Mouse (Mus musculus) ES-E14 (cell line): ENCODE measurements at regions not wholly inside any gene's neighbourhood (a gene's known extent, or its start where the extent isn't known, plus 50 kb on each side); places are given as distances from the start of the nearest gene placed in this dataset.

ENCODE experiments used
- CHD2 ChIP-seq: IDR thresholded peaks from 2 replicates; pipeline ENCODE4 v1.6.1; 2014; ENCODE audit warnings: mild to moderate bottlenecking, low read depth, low read length, inconsistent platforms
- HCFC1 ChIP-seq: IDR thresholded peaks from 2 replicates; pipeline ENCODE4 v1.6.1; 2012; ENCODE audit warnings: low read length, inconsistent platforms, borderline replicate concordance; ENCODE audit not compliant: insufficient read depth
- MAFK ChIP-seq: IDR thresholded peaks from 2 replicates; pipeline ENCODE4 v1.6.1; 2014; ENCODE audit warnings: mild to moderate bottlenecking, low read depth, low read length, inconsistent platforms; ENCODE audit not compliant: insufficient read depth
- ZC3H11A ChIP-seq: IDR thresholded peaks from 2 replicates; pipeline ENCODE4 v1.6.1; 2012; ENCODE audit warnings: low read depth, mild to moderate bottlenecking, inconsistent platforms, low read length, borderline replicate concordance
- ZNF384 ChIP-seq: IDR thresholded peaks from 2 replicates; pipeline ENCODE4 v1.6.1; 2012; ENCODE audit warnings: low read depth, low read length, inconsistent platforms

DNA sequence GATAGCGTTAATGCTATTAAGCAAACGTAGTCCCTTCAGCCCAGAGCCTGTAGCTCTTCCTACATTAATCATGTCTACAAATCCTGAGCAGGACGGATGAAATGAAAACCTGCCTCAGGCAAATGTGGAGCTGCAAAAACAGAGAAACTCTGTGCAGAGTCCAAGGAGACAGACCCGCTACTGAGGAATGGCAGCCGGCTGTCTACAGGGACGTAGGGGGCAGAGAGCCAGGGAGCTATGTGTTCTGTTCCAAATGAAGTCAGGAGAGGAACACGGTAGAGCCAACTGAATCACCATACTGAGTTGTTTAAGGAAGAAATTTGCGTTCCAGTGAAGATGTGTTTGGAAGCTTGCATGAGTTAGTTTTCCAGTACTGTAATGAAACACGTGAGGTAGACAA, 217.3 kb downstream of the Matn1 start:
- TF ChIP-seq CHD2 (no peak), HCFC1 (no peak), MAFK (no peak), ZNF384 (no peak), ZC3H11A (no peak)
